Mouse (Mus musculus) intestine, embryonic 16.5 days (tissue): ENCODE results near the gene Spcs3. TPM values are rescaled to one million over a fixed set of nuclear protein-coding genes. Genes with fewer than 3 reads are reported as not detected.
"Not testable (repeated sequence)": the region's sequence is repeated elsewhere in the genome, so short reads cannot be mapped to it uniquely, and the experiment has no call there.

Experiments used
- ATAC-seq: fragments of 200-750 bp; cut with Nextera tagmentation; 2 replicates; pipeline ENCODE4 v1.8.0; 2017; ENCODE audit warnings: moderate TSS enrichment, moderate library complexity
- H3K27ac ChIP-seq: fragments of 300-500 bp; sonication (generic); 2 replicates; pipeline ENCODE4 v1.5.1; 2014; ENCODE audit warnings: mild to moderate bottlenecking, low read length
- H3K27me3 ChIP-seq: fragments of 300-500 bp; sonication (generic); replicated peaks from 2 replicates; pipeline ENCODE4 v1.6.1; 2014; ENCODE audit warnings: low read length, control low read depth, mixed read lengths; ENCODE audit not compliant: control insufficient read depth, insufficient read depth
- H3K36me3 ChIP-seq: fragments of 300-500 bp; sonication (generic); 2 replicates; pipeline ENCODE4 v1.6.1; 2014; ENCODE audit warnings: low read length, control low read depth; ENCODE audit not compliant: control insufficient read depth, insufficient read depth
- H3K4me1 ChIP-seq: fragments of 300-500 bp; sonication (generic); 2 replicates; pipeline ENCODE4 v1.6.1; 2014; ENCODE audit warnings: low read length, control low read depth, mixed read lengths; ENCODE audit not compliant: control insufficient read depth, insufficient read depth
- H3K4me2 ChIP-seq: fragments of 300-500 bp; sonication (generic); 2 replicates; pipeline ENCODE4 v1.6.1; 2014; ENCODE audit warnings: low read depth, low read length, control low read depth
- H3K4me3 ChIP-seq: fragments of 300-500 bp; sonication (generic); 2 replicates; pipeline ENCODE4 v1.5.1; 2014; ENCODE audit warnings: mild to moderate bottlenecking, low read length
- H3K9ac ChIP-seq: fragments of 300-500 bp; sonication (generic); 2 replicates; pipeline ENCODE4 v1.6.1; 2014; ENCODE audit warnings: low read depth, low read length
- H3K9me3 ChIP-seq: fragments of 300-500 bp; sonication (generic); 2 replicates; pipeline ENCODE4 v1.6.1; 2016; ENCODE audit warnings: low read length, control low read depth; ENCODE audit not compliant: control insufficient read depth
- WGBS: fragments of 180-500 bp; shearing (Covaris S2); extraction: QIAGEN DNeasy Blood & Tissue Kit; methylation state at CpG from one replicate; pipeline ENCODE4 v1.1.7; 2014; 5-methylcytosine and 5-hydroxymethylcytosine counted together
- polyA plus RNA-seq: library from polyadenylated mRNA; unstranded; fragments of >200 nt; fragmentation: Nextera tagmentation; extraction: Ambion mirVana; gene quantifications from 2 replicates; pipeline ENCODE4 v1.2.1, GENCODE M21; 2015

The Spcs3 gene
- polyA plus RNA-seq, 1 experiment from 2014 or later = 88.6 TPM

DNA sequence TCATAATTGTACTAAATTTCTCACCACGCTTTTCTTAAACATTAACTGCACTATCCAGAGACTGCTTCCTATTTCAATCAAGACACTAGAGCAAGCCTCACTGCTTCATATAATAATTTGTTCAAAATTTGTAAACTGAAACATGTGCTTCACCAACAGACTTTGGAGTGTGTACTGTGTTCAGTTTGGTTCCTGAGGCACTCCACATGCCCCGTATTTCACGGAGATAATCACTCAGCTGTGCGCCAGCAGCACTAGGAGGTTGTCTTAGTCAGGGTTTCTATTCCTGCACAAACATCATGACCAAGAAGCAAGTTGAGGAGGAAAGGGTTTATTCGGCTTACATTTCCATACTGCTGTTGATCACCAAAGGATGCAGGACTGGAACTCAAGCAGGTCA is 17.6 kb downstream of the Spcs3 start:
- not testable (repeated sequence) for H3K4me1 ChIP-seq, H3K9me3 ChIP-seq, H3K36me3 ChIP-seq, H3K9ac ChIP-seq, H3K4me2 ChIP-seq, H3K4me3 ChIP-seq, H3K27ac ChIP-seq, ATAC-seq, H3K27me3 ChIP-seq
- WGBS = 84% methylated on average over 5 of the region's 5 CpGs

DNA sequence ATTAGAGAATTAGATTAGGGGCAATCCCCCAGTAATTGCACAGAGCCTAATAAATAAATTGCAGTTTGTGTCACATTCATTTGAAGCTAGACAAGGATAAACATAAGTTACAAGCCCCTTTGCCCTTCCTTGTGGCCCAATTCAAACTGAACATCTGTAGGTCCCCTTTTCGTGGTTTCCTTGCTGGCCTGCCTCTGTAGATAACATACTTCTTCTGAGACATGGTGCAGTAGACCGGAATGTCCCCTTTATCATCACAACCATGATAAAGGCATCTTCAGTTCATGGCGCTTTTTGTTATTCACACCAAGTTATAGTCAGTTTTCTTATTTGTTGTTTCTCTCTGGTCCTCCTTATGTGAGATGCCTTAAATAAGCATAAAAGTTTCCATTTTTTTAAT is 18.0 kb downstream of the Spcs3 start:
- Histone ChIP-seq H3K27ac (no peak overlapping the region), H3K27me3 (no peaks in the 10 kb centered on the region), H3K4me1 (peaks cover 4% of the 10 kb centered on the region; the same call in 1 of the 2 replicates), H3K9ac (no peak overlapping the region), H3K4me3 (no peak overlapping the region), H3K36me3 (no peaks in the 10 kb centered on the region), H3K9me3 (no peaks in the 10 kb centered on the region), H3K4me2 (no peak overlapping the region)
- 84% methylated on average over 3 of the region's 3 CpGs for WGBS
- ATAC-seq = no peak

- Histone ChIP-seq H3K9ac (no peak overlapping the region), H3K4me1 (peaks cover 4% of the 10 kb centered on the region; the same call in 1 of the 2 replicates)
These were observed 20.5 kb downstream of the Spcs3 start for GRCm38 (mm10) chr8:54509221-54509721.

GRCm38 (mm10) chr8:54508814-54509213 is 21.0 kb downstream of the Spcs3 start:
- Histone ChIP-seq H3K36me3 (no peaks in the 10 kb centered on the region), H3K27me3 (no peaks in the 10 kb centered on the region), H3K4me2 (peak overlapping the region; percentile 55), H3K27ac (no peak overlapping the region), H3K4me1 (peaks cover 4% of the 10 kb centered on the region; the same call in 1 of the 2 replicates), H3K9me3 (no peaks in the 10 kb centered on the region), H3K4me3 (peak overlapping the region; percentile 12; the same call in 1 of the 2 replicates), H3K9ac (no peak overlapping the region)
- 8% methylated on average over 9 of the region's 11 CpGs for WGBS
- peak; percentile 27; the same call in 1 of the 2 replicates for ATAC-seq

More at GRCm38 (mm10) chr8:54509221-54509721, 20.5 kb downstream of the Spcs3 start:
- Histone ChIP-seq H3K27ac (no peak overlapping the region), H3K4me2 (peak overlapping the region; percentile 55), H3K4me3 (peak overlapping the region; percentile 30; the same call in 1 of the 2 replicates), H3K36me3 (no peaks in the 10 kb centered on the region), H3K27me3 (no peaks in the 10 kb centered on the region), H3K9me3 (no peaks in the 10 kb centered on the region)
- WGBS = 4% methylated on average over 10 of the region's 10 CpGs
- ATAC-seq = peak; percentile 84

DNA sequence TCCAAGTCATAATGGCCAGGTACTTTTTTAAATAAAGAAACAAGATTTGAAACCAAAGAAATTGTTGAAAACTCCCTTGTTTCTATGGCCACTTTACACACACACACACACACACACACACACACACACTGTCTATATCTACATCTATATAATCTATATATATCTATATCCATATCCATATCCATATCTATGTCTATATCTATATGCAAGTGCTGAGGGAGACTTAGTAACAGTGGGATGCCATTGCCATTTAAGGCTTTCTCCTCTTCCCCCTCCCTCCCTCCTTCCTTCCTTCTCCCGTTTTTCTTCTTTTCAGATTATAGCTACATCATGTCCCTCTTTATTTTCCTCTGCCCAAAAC is 21.7 kb downstream of the Spcs3 start:
- Histone ChIP-seq H3K36me3 (no peaks in the 10 kb centered on the region), H3K4me2 (no peak overlapping the region), H3K9ac (no peak overlapping the region), H3K9me3 (no peaks in the 10 kb centered on the region), H3K4me1 (peaks cover 4% of the 10 kb centered on the region; the same call in 1 of the 2 replicates), H3K27ac (no peak overlapping the region), H3K4me3 (no peak overlapping the region), H3K27me3 (no peaks in the 10 kb centered on the region)
- peak; percentile 45 for ATAC-seq
- 14% methylated on average over 1 of the region's 1 CpGs for WGBS

- 28% methylated on average over 6 of the region's 6 CpGs for WGBS
- H3K4me2 ChIP-seq = no peak overlapping the region
- no peak overlapping the region for H3K9ac ChIP-seq
- H3K27ac ChIP-seq = no peak overlapping the region
- H3K27me3 ChIP-seq = no peaks in the 10 kb centered on the region
- peak; percentile 83 for ATAC-seq
- peaks cover 4% of the 10 kb centered on the region; the same call in 1 of the 2 replicates for H3K4me1 ChIP-seq
- H3K9me3 ChIP-seq = no peaks in the 10 kb centered on the region
- no peaks in the 10 kb centered on the region for H3K36me3 ChIP-seq
- H3K4me3 ChIP-seq = no peak overlapping the region
These were observed 22.2 kb downstream of the Spcs3 start for GRCm38 (mm10) chr8:54507428-54508095.

- Histone ChIP-seq H3K27me3 (no peaks in the 10 kb centered on the region), H3K4me3 (no peak overlapping the region), H3K4me1 (peaks cover 4% of the 10 kb centered on the region; the same call in 1 of the 2 replicates), H3K9ac (no peak overlapping the region), H3K36me3 (no peaks in the 10 kb centered on the region), H3K27ac (no peak overlapping the region), H3K9me3 (no peaks in the 10 kb centered on the region), H3K4me2 (no peak overlapping the region)
- ATAC-seq = no peak
- 30% methylated on average over 2 of the region's 2 CpGs for WGBS
These were observed 24.7 kb downstream of the Spcs3 start for GRCm38 (mm10) chr8:54505060-54505459.

DNA sequence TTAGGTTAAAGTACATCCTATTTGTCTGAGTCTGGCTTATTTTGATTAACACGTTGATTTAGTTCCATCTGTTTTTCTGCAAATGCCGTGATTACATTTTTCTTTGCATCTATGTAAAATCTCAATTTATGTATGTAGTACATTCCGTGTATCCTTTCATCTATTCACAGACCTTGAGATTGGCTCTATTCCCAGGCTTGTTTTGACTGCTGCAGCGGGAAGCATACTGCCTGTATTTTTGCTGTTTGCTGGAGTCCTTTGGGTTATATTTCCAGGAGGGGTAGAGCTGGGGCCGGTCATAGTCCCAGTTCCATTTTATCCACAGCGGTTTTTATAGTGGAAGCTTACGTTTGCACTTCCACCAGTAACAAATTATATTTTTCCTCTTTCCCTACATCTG is 26.7 kb downstream of the Spcs3 start:
- no peaks in the 10 kb centered on the region for H3K27me3 ChIP-seq
- no peak overlapping the region for H3K4me2 ChIP-seq
- WGBS = 54% methylated on average over 7 of the region's 7 CpGs

GRCm38 (mm10) chr8:54493915-54494314 is 35.9 kb downstream of the Spcs3 start:
- WGBS = 52% methylated on average over 3 of the region's 3 CpGs
- no peak overlapping the region for H3K4me3 ChIP-seq

More for the DNA sequence above, 26.7 kb downstream of the Spcs3 start:
- Histone ChIP-seq H3K9ac (no peak overlapping the region), H3K4me3 (no peak overlapping the region), H3K36me3 (no peaks in the 10 kb centered on the region), H3K9me3 (no peaks in the 10 kb centered on the region), H3K4me1 (no peaks in the 10 kb centered on the region), H3K27ac (no peak overlapping the region)
- ATAC-seq = no peak

More at GRCm38 (mm10) chr8:54493915-54494314, 35.9 kb downstream of the Spcs3 start:
- Histone ChIP-seq H3K4me2 (no peak overlapping the region), H3K27me3 (no peaks in the 10 kb centered on the region), H3K27ac (no peak overlapping the region), H3K9me3 (no peaks in the 10 kb centered on the region), H3K4me1 (no peaks in the 10 kb centered on the region), H3K36me3 (no peaks in the 10 kb centered on the region), H3K9ac (no peak overlapping the region)
- ATAC-seq = no peak
